In genomic region chr17:48881946-48882345, GRCm38 (mm10) we compare ENCODE assay signal across 10 mouse cellular contexts.
"Had no signal": no experiment of that assay in that cellular context is flagged by ENCODE, and none has a peak within 500 bp of the region (broad histone marks: within the 10 kb centered on the region; RNA-seq: fewer than 3 reads in every experiment).

No protein-coding gene starts in this region.

- DNase-seq: kidney, adult 2 months; kidney, postnatal 25 days; layer of hippocampus, postnatal 36 days; liver; lung, adult 18-20 months; lung, postnatal 10 days; lung, postnatal 36 days; thymus, adult 2 months; thymus, postnatal 14 days; thymus, postnatal 4 days had no signal
